Mouse (Mus musculus) pancreas, adult 10 weeks (tissue): ENCODE measurements around the gene Nat8f7. TPM values are rescaled to one million over a fixed set of nuclear protein-coding genes. Genes with fewer than 3 reads are reported as not detected.

ENCODE experiments used
- polyA plus RNA-seq: library from polyadenylated mRNA; stranded (reverse); fragments of 350-450 nt; fragmentation: Illumina TruSeq; extraction: RNeasy Lipid Tissue Mini Kit (QIAGEN cat#74804); gene quantifications from one replicate; pipeline ENCODE4 v1.2.3, GENCODE M21; 2015; ENCODE audit warnings: low read depth, low replicate concordance; ENCODE audit not compliant: insufficient read depth

The Nat8f7 gene
- not detected for polyA plus RNA-seq

DNA sequence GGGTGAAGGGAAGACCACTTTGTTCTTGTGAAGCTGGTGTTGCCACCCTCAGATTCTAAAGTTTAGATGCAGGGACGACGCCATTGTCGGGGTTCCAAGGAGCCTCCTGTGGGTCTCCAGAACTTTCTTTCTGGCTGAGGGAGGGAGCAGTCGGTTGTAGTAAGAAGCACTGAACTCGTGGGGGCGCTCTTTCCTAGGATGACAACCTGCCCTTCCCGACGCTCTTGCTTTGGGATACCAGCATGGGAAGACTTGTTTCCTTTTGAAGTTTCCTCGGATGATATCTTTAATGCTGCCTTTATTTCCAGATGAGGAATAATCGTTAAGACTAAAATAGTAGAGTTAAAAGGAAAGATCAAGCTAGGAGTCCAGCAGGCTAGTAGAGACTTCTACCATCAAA is at the start of gene Nat8f7:
Gene Nat8f7 (minus strand): TSS at position 101 of the 400 bp plus-strand sequence.

Other genes starting within 250 kb of the Nat8f7 start
- gene Fbxo41, start 210.2 kb downstream of the Nat8f7 start, polyA plus RNA-seq = not detected
- not detected for gene Egr4, start 199.6 kb downstream of the Nat8f7 start, polyA plus RNA-seq
- 0.61 TPM for gene Alms1, start 125.7 kb downstream of the Nat8f7 start, polyA plus RNA-seq
- 0.57 TPM for gene Nat8f3, start 52.5 kb upstream of the Nat8f7 start, polyA plus RNA-seq
- gene Nat8f6, start 107.7 kb upstream of the Nat8f7 start, polyA plus RNA-seq = 1.5 TPM
- not detected for gene Nat8f5, start 107.8 kb upstream of the Nat8f7 start, polyA plus RNA-seq
- gene Nat8, start 118.9 kb upstream of the Nat8f7 start, polyA plus RNA-seq = 18.7 TPM
- gene Nat8f2, start 156.0 kb upstream of the Nat8f7 start, polyA plus RNA-seq = 0.31 TPM
- gene Nat8f4, start 191.7 kb upstream of the Nat8f7 start, polyA plus RNA-seq = 3.1 TPM
- gene Tprkb, start 198.7 kb upstream of the Nat8f7 start, polyA plus RNA-seq = 10.5 TPM
- 28.5 TPM for gene Nat8f1, start 202.5 kb upstream of the Nat8f7 start, polyA plus RNA-seq
- gene Dusp11, start 248.5 kb upstream of the Nat8f7 start, polyA plus RNA-seq = 21.0 TPM